Mouse (Mus musculus): ENCODE data around the gene Mmp14.
A peak's percentile ranks its signal among the peaks of the same experiment; 100 is the strongest.

The Mmp14 gene

DNA sequence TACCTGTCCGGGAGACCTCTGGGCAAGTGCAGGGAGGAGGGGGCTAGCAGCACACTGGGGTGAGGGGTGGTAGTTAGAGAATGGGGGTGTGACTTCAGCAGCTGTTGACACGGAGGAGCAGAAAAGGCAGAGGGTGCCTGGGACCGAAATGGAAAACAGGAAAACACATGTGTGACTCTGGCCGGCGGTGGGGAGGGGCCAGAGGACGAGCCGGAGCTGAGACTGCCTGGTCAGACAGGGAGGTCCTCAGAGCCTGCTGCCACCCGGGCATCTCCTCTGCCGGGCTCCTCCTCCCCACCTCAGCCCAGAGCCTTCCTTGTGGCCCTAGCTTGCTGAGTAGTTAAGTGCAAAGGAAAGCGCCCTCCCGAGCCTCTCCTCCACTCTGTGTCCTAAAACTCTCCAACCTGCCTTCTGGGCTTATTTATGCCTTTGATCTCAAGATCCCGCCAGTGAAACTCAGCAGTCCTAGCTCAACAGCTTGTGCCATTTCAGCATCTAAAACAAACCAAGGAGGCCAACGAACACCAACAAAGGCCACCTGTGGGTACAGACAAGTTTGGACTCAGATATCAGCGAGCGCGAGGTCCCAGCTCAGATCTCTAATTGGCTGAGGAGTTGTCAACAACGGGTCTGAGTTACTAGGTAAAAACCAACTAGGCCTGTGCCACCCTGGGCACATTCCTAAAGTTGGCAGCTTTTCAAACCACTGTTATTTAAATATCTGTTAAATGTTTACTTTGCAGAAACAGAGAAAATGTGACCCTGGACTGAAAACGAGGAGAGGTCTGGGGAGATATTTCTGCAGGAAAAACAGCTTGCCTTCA, 17.3 kb upstream of the Mmp14 start:
- peak; percentile 66 to 77 for DNase-seq

DNA sequence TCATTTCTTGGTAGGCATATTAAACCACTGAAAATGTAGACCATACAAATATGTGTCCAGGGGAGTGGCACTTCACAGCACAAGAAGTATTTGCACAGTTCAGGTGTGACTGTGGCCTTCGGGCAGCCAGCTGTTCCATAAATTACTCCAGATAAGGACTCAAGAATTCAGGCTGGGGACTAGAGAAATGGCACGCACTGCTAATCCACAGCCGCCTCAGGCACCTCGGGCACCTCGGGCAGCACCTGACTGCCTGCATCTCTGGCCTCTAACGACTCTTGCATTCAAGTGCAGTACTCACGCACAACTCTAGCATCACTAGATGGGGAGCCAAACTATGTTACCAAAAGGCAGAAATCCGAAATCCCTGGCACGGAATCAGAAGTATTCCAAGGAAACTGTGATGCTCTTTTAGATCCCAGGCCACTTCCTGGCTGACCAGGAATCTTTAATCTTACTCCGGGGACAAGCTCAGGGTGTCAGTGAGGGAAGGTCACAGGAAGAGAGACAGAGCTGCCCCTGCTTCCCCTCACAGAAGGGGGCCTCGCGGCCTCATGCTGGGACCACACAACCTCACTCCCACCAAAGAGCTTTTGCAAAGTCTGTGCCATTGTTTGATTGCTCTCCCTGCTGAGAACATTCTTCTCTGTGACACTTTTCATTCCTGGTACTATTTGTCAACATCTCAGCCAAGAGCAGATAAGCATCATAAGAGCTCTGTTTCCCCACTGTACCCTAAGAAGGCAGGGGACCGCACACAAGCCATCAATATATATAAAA, 16.0 kb upstream of the Mmp14 start:
- peak in 1 of 2 experiments; percentile 16 for DNase-seq

DNA sequence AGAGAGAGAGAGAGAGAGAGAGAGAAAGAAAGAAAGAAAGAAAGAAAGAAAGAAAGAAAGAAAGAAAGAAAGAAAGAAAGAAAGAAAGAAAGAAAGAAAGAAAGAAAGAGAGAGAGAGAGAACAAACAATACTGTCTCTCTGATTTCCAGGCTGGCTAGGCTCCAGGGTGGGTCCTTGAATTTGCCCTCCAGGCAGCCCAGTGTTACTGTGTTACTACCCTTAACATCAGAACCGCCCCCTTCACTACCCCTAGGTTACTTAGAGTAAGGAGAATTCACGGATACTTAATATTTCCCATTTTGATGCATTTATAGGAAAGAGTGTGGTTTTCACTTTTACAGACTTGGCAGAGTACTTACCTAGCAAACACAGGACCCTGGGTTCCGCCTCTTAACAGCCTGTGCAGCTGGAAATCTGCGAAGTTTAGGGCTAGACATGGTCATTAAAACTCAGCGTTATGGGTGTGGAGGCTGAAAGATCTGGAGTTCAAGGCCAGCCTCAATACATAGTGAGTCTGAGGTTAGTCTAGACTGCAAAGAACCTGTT, 15.1 kb upstream of the Mmp14 start:
- DNase-seq = peak in 1 of 2 experiments; percentile 26

DNA sequence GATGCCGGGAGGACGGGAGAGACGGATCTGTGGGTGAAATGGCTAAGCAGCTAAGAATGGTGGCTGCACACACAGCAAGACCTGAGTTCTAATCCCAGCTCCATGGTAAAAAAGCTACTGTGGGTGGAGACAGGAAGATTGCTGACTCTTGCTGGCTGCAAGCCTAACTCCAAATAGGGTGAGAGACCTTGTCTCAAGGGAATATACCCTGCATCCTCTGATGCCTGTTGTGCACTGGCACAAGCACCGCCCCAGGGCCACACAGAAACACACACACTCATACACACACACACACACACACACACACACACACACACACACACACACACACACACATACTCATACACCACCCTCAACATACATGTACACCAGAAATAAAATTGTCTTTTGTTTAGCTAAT, 14.6 kb upstream of the Mmp14 start:
- no peak for DNase-seq

DNA sequence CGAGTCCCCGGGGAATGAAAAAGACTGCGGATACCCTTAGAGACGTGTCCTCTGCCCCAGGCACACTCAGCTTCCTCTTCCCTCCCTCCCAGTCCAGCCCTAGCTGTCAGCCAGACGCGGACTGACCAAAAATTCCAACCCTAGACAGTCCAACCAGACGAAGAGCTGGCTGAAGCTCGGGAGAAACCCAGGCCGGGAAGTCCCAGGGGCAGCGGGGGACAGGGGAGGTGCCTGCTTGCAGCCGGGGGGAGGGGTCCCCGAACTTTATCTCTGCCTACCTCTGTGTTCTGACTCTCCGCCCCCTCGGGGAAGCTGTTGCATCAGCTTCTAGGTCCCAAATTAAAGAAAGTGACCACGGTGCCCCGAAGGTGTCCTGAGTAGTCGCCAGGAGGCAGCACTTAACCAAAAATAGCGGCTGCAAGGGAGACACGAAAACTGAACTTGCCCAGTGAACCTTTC, 13.8 kb upstream of the Mmp14 start, which contains the start of gene Slc7a7:
Slc7a7 (minus strand) TSS at position 158 of the 459 bp plus-strand sequence.
- peak; percentile 58 to 72 for DNase-seq

DNA sequence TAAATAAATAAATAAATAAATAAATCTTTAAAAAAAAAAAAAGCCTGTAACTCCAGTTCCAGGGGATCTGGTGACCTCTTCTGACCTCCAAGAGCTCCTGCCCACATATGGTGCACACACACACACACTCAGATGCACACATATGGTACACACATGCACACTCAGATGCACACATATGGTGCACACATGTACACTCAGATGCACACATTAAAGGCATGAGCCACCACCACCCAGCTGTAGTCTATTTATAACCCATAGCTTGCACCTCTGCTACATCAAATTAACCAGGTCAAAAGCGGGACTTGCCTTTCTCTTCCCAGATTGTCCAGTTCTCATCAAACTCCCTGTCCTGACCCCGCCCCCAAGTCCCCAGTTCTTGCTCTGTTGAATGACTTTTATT, 10.4 kb upstream of the Mmp14 start:
- no peak for DNase-seq

DNA sequence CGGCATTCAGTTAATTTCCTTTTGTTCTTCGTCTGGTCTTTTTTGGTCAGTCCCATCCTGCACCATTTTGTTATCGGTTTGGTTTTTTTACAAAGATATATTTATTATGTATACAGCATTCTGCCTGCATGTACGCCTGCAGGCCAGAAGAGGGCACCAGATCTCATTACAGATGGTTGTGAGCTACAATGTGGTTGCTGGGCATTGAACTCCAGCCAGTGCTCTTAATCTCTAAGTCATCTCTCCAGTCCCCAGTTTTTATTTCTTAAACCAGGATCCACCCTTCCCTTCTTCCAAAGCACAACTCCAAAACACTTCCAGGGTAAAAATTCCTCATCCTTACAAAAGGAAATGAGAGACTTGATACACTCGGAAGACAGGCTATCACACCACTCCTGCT, 8.0 kb upstream of the Mmp14 start:
- peak in 1 of 2 experiments; percentile 42 for DNase-seq

DNA sequence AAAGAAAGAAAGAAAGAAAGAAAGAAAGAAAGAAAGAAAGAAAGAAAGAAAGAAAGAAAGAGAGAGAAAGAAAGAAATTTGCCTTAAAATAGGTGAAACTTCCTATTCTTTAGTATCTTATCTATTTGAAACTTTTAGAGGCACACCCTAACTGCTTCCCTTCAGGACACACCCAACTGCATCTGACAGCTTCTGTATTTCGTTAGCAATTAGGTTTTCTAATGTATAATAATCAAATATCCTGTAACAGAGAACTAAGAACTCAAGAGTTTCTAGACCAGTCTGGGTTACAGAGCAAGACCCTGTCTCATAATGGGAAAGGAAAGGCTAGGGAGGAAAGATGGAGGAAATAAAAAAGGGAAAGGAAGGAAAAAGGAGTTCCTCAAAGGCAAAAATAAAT, 6.8 kb upstream of the Mmp14 start:
- DNase-seq = no peak

DNA sequence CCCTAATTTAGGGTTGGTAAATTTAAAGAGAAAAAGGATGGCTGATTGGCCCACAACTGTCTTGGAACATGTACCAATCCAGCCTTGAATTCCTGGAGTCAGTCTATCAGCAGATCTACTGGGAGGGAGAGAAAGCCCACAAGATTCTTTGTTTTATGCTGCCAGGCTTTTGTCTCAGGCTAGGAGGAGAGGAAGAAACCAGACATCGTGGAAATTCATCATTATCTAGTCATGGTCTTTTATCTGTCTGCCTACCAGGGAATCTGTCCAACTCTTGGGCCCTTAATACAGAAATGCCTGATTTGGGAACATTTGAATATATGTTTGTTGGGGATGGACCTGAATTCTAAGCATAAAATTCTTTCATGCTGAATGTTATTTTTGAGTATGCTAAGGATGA, 5.9 kb upstream of the Mmp14 start:
- no peak for DNase-seq

DNA sequence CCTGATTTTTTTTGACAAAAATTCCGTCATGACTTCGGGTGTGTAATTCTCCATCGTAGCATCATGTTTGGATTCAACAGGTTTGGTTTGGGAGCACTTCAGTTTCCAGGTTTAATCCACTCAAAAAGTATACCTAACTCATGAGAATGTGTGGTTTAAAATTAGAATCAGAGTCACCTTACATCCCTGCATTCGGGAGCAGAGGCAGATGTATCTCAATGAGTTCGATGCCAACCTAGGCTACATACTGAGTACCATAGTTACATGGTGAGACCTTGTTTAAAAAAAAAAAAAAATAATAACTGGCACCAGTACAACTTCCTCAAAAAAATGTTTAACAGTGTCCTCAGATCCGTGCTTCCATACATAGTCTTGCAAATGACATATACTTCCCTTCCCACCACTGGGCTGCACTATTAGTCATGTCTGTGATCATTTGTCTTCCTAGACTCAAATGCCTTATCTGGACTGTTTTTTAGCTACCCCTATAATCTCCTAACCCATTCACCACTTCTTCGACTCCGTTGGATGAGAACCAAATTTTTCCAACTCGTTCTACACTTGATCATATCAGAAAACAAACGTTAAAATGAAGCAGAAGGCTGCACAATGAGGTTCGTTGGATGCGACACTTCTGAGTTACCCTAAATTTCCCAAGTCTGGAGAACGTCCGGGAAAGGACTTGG, 5.3 kb upstream of the Mmp14 start:
- no peak for DNase-seq

DNA sequence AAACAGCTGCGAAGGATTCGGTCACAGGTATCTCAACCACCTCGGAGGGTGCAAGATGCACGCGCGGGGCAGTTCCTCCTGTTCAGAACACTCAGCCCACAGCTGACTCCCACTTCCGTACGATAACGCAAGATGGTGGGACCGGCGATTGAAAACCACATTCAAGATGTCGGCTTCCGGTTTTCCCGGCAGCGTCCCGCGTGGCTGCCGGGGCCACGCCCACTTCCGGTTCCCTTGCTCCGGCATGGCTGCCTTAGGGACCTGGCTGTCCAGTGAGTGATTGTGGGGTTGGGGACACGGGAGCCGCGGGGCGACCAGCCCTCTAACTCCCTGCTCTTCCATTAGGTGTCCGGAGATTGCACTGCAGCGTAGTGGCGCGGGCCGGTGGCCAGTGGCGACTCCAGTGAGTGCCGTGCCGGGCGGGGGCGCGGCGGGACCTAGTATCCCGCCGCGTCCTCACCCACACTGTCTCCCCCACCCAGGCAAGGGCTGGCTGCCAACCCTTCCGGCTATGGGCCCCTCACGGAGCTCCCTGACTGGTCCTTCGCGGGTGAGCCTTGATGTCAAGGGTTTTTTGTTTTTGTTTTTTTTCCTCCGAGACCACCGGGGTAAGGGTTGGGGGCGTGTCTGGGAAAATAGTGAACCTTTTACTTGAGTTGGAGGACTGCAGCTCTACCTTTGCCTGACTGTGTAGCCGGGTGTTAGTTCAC, 4.6 kb upstream of the Mmp14 start, which contains the start of gene Mrpl52:
Mrpl52 (plus strand) TSS at position 221 of the 710 bp plus-strand sequence.
- DNase-seq = peak; percentile 96 to 97

DNA sequence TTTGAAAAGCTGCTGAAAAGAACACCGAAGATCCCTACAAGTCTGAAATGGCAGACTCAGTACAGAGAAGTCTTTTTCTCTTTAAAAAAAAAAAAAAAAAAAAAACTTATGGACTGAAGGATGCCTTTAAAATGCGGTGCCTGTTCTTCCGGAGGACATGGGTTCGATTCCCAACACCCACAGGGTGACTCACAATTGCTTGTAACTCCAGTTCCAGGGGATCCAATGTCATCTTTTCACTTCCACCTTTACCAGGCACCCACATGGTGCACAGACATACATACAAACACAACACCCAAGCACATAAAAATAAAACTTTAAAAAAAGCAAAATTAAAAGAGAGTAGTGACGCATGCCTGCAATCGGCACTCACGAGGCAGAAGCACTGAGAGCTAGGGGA, 3.7 kb upstream of the Mmp14 start:
- no peak for DNase-seq

DNA sequence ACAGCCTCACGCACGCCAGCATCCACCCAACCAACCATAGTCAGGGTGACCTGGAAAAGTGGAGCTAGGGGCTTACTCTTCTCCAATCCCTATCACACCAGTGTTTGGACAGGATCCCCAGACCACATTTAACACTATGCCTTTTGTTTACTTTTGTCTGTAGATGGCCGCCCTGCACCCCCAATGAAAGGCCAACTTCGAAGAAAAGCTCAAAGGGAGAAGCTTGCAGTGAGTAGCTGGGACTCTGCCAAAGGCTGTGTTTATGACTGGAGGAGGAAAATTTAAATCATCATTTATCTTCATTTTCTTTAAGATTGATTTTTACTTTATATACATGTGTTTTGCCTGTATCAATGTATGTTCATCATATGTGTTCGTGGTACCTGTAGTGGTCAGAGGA, 3.0 kb upstream of the Mmp14 start:
- DNase-seq = no peak

DNA sequence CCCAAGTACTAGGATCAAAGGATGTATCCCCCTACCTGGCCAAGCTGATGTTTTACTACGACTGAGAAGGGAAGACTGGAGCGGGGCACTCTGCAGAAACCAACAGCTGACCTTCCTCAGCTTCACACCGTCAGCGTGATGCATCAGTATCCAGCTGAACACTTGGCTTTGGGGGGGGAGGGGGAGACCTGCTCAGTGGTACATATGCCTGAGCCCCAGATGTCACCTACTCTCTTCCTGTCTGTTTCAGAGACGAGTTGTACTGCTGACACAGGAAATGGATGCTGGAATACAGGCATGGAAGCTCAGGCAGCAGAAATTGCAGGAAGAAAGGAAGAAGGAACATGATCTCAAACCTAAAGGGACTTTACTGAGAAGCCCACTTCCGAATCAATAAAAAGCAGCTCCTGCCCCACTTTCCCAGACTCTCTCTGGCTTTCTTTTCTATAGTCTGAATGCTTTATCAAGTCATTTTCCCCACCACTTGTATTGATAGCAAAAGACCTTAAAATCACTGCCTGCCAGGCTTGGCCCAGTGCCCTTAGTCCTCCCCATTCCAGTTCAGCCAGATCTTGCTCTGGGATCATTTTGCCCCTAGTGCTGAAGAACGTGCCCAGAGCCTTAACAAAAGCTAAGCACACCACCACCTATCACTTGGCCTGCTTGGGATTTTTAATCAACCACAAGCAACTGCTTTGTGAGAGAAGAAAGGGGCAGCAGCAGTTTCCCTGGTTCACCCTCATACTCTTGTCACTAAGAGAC, 1.9 kb upstream of the Mmp14 start:
- no peak for DNase-seq

DNA sequence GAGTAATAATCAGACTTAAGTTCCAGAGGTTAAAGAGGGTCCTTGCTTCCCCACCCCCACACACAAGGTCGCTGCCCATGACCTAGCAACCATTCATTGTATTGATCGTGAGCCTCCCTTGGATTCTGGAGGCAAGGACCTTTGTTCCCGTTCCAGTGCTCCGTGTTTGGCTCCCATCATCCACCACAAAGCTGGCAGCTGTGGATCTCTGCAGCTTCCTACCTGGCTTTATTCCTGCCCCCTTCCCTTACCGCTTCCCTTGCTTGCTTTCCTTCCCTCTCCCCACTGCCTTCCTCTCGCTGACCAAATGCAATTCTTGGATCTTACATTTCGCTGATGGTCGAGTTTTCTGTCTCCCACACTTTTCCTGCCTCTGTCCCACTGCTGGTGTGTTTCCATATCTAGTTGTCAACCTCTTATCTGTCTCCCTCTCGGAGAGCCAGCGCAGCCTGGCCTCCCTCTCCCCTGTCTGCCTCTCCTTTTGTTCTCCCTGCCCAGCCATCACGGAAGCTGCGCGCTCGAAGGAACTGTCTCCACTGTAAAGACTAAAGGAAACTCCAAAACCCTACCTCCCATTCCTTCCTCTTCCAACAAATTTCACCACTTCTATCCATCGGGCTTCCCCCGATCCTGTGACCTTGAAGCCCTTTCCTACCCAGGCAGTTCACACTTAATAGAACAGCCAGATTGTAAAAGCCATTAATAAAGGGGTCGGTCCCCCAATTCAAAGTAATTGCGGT, 836 bp upstream of the Mmp14 start:
- peak; percentile 53 to 66 for DNase-seq

DNA sequence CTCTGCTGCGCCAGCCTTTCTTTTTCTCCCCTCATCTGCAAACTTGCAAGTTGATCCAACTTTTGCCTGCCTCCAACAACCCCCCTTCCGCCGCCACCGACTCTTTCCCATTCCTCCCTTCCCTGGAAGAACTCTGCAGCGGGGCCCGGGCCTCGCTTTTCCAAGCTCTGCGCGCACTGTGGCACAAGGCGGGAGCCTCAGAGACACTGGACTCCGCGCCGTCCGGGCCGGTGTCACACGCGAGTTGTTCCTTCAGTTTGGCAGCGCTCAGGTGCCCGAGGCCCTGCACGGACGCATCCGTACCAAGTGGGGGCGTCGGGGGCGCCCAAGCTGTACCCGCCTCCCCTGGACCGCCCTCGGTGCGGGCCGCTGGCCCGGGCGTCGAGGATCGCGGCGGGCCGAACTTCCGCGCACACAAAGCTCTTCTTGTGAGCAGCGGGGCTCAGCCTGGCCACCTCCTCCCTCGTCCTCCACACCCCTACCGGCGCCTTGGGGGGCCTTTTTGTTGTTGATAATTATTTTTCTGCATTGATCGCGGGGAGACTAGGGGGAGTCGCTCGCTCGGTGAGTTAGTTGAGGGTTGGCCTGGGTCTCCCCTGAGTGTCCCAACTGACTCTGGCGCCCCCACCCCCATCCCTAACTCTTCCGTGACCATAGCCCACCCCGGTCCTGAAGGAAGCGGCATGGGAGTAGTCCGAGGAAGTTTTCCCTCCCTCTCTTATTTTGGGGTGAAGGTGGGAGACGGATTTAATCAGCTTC, 845 bp downstream of the Mmp14 start:
- peak; percentile 72 to 82 for DNase-seq

DNA sequence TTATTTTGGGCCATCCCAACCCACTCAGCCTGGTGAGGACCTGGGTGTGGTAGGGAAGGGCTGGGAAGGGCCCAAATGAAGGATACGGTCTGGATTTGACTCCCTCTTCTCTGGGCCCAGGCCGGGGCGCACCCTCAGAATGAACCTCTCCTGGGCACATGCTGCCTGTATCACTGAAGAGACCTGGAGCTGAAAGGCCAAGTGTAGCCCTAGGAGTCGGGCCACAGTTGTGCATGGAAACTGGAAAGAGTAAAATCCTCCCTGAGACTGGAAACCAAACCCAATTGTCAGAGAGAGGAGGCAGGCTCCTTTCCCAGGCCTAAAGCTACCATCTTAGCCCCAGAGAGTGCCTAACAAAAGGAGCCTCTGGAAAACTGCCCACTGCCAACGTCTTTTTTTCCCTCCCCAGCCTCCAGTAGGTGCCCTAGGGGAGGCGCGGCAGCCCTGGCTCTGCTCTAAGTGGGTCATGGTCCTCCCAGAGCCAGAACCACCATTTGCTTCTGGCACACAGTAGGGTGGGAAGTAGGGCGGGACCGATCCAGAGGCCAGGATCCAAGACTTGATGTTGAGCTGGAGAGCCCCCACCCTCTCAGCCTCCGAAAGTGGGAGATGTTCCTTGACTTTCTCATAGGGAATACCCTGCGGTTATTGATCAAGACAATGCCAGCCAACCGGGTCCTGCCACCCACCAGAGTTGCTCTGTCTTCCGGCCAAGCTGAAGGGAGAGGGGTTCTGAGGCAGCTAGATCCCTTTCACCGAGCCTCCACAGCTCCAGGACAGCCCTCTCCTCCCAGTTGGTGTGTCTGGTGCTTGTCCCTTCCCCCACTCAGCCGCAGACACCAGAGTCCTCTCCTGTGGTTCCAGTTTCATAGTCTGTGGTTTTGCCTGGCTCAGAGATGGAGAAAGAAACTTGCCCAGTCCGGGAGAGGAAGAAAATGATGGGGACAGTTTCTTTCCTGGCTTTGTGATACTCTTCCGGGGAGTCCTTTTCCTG, 1.7 kb downstream of the Mmp14 start:
- peak; percentile 40 to 52 for DNase-seq

DNA sequence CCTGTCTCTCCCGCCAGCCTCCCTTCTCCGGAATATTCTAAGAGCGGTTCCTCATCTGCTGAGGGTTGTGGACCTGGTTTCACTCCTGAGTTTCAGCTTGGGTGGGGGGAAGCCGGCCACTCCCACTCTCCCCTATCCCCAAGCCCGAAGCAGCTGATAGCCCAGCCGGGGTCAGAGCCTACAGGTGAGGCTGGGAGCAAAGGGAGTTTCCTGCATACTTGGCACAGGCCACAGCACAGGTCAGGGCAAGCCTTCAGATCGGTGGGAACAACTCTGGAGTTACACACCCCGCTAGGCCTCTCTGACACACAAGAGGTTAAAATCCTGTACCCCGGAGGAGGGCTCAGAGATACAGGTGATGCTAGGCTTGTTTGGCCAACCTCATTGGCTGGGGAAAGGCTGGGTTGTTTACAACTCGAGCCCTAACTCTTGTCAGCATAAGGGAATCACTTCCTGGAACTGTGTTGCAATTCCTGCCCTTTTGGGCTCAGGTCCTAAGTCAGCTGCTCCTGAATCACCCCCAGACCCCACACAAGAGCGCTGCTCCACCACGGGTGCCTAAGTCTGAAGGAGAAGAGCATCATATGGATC, 2.6 kb downstream of the Mmp14 start:
- peak in 1 of 2 experiments; percentile 48 for DNase-seq
